Mouse (Mus musculus) liver, postnatal 0 days (tissue): ENCODE data around the gene Als2cl. TPM values are rescaled to one million over a fixed set of nuclear protein-coding genes. Genes with fewer than 3 reads are reported as not detected.
A peak's percentile ranks its signal among the peaks of the same experiment; 100 is the strongest.

ENCODE experiments used
- ATAC-seq: fragments of 200-750 bp; cut with Nextera tagmentation; 2 replicates; pipeline ENCODE4 v1.8.0; 2017; ENCODE audit warnings: mild to moderate bottlenecking, moderate library complexity
- DNase-seq: peaks from one replicate; pipeline ENCODE4 v3.0.0-alpha.2; 2016
- H3K27ac ChIP-seq: fragments of 300-500 bp; sonication (generic); 2 replicates; pipeline ENCODE4 v1.5.1; 2014; ENCODE audit warnings: antibody characterized with exemption, moderate library complexity, mild to moderate bottlenecking, low read depth
- H3K27me3 ChIP-seq: fragments of 300-500 bp; sonication (generic); 2 replicates; pipeline ENCODE4 v1.6.1; 2014; ENCODE audit warnings: low read length, control low read depth, mixed read lengths; ENCODE audit not compliant: insufficient read depth
- H3K36me3 ChIP-seq: fragments of 300-500 bp; sonication (generic); replicated peaks from 2 replicates; pipeline ENCODE4 v1.6.1; 2014; ENCODE audit warnings: mild to moderate bottlenecking, control low read depth, low read length, moderate library complexity, mixed read lengths; ENCODE audit not compliant: insufficient read depth
- H3K4me1 ChIP-seq: fragments of 300-500 bp; sonication (generic); 2 replicates; pipeline ENCODE4 v1.6.1; 2014; ENCODE audit warnings: antibody characterized with exemption, mild to moderate bottlenecking, control low read depth; ENCODE audit not compliant: insufficient read depth
- H3K4me2 ChIP-seq: fragments of 300-500 bp; sonication (generic); 2 replicates; pipeline ENCODE4 v1.6.1; 2014; ENCODE audit warnings: low read depth, mild to moderate bottlenecking, low read length, moderate library complexity, mixed read lengths
- H3K4me3 ChIP-seq: fragments of 300-500 bp; sonication (generic); 2 replicates; pipeline ENCODE4 v1.5.1; 2014; ENCODE audit warnings: low read depth, low read length
- H3K9ac ChIP-seq: fragments of 300-500 bp; sonication (generic); replicated peaks from 2 replicates; pipeline ENCODE4 v1.6.1; 2014; ENCODE audit warnings: mild to moderate bottlenecking, moderate library complexity
- H3K9me3 ChIP-seq: fragments of 300-500 bp; sonication (generic); 2 replicates; pipeline ENCODE4 v1.6.1; 2016; ENCODE audit warnings: mild to moderate bottlenecking, control low read depth, low read length, mixed read lengths
- CTCF ChIP-seq: sonication (generic); IDR thresholded peaks from 2 replicates; pipeline ENCODE4 v1.5.1; 2016; ENCODE audit warnings: antibody characterized with exemption, low read depth
- EP300 ChIP-seq: IDR thresholded peaks from 2 replicates; pipeline ENCODE4 v1.6.1; 2016; ENCODE audit warnings: antibody characterized with exemption, low read depth, mild to moderate bottlenecking
- WGBS: fragments of 180-500 bp; shearing (Covaris S2); extraction: QIAGEN DNeasy Blood & Tissue Kit; methylation state at CpG from one replicate; pipeline ENCODE4 v1.1.7; 2014; ENCODE audit not compliant: insufficient replicate concordance; 5-methylcytosine and 5-hydroxymethylcytosine counted together
- polyA plus RNA-seq: library from polyadenylated mRNA; unstranded; fragments of >200 nt; fragmentation: Nextera tagmentation; extraction: Ambion mirVana; gene quantifications from 2 replicates; pipeline ENCODE4 v1.2.1, GENCODE M21; 2015

The Als2cl gene
- polyA plus RNA-seq, 1 experiment from 2014 or later, result 2.2 TPM

GRCm38 (mm10) chr9:110858523-110858922 lies 21.1 kb upstream of the Als2cl start:
- Histone ChIP-seq H3K4me3 (no peak overlapping the region), H3K9me3 (no peaks in the 10 kb centered on the region), H3K27me3 (peaks cover 5% of the 10 kb centered on the region; the same call in 1 of the 2 replicates), H3K9ac (no peak overlapping the region), H3K36me3 (no peaks in the 10 kb centered on the region), H3K27ac (no peak overlapping the region), H3K4me2 (peak overlapping the region; percentile 71; the same call in 1 of the 2 replicates), H3K4me1 (peaks cover 3% of the 10 kb centered on the region)
- TF ChIP-seq CTCF (no peak), EP300 (no peak)
- 45% methylated on average over 5 of the region's 5 CpGs for WGBS
- DNase-seq (no peak), ATAC-seq (no peak)

- 63% methylated on average over 5 of the region's 5 CpGs for WGBS
- no peak overlapping the region for H3K9ac ChIP-seq
Measured at GRCm38 (mm10) chr9:110858967-110859596, 20.6 kb upstream of the Als2cl start.

GRCm38 (mm10) chr9:110871030-110871429 lies 8.6 kb upstream of the Als2cl start:
- ATAC-seq (no peak), DNase-seq (peak; percentile 70)
- Histone ChIP-seq H3K9me3 (no peaks in the 10 kb centered on the region), H3K36me3 (no peaks in the 10 kb centered on the region), H3K4me1 (peaks cover 13% of the 10 kb centered on the region; the same call in 1 of the 2 replicates), H3K27me3 (0 out of 2 replicates have a peak, but pooled peaks cover 4% of the 10 kb centered on the region), H3K9ac (no peak overlapping the region), H3K27ac (no peak overlapping the region), H3K4me2 (no peak overlapping the region), H3K4me3 (no peak overlapping the region)
- no peak for TF ChIP-seq EP300
- peak; percentile 92 for TF ChIP-seq CTCF
- 17% methylated on average over 7 of the region's 7 CpGs for WGBS

More at GRCm38 (mm10) chr9:110858967-110859596, 20.6 kb upstream of the Als2cl start:
- no peaks in the 10 kb centered on the region for H3K36me3 ChIP-seq
- H3K4me3 ChIP-seq, result no peak overlapping the region
- peaks cover 3% of the 10 kb centered on the region for H3K4me1 ChIP-seq
- H3K27ac ChIP-seq, result no peak overlapping the region
- peaks cover 5% of the 10 kb centered on the region; the same call in 1 of the 2 replicates for H3K27me3 ChIP-seq
- DNase-seq, result no peak
- 0 out of 2 replicates have a peak overlapping the region, but pooled peaks have one; percentile 9 for H3K4me2 ChIP-seq
- peak; percentile 85 for ATAC-seq
- TF ChIP-seq CTCF, result no peak
- TF ChIP-seq EP300, result peak; percentile 93
- H3K9me3 ChIP-seq, result no peaks in the 10 kb centered on the region

GRCm38 (mm10) chr9:110873681-110874659 lies 5.7 kb upstream of the Als2cl start:
- 21% methylated on average over 40 of the region's 40 CpGs for WGBS
- no peaks in the 10 kb centered on the region for H3K36me3 ChIP-seq
- peaks cover 17% of the 10 kb centered on the region; the same call in 1 of the 2 replicates for H3K4me1 ChIP-seq
- 0 out of 2 replicates have a peak, but pooled peaks cover 4% of the 10 kb centered on the region for H3K27me3 ChIP-seq
- 0 out of 2 replicates have a peak overlapping the region, but pooled peaks have one; percentile 0 for H3K27ac ChIP-seq
- TF ChIP-seq CTCF, result no peak
- no peak for TF ChIP-seq EP300
- ATAC-seq, result no peak
- H3K9me3 ChIP-seq, result no peaks in the 10 kb centered on the region
- no peak overlapping the region for H3K4me3 ChIP-seq
- H3K9ac ChIP-seq, result no peak overlapping the region
- peak overlapping the region; percentile 26; the same call in 1 of the 2 replicates for H3K4me2 ChIP-seq
- DNase-seq, result peak; percentile 51

GRCm38 (mm10) chr9:110874660-110875191 lies 4.9 kb upstream of the Als2cl start:
- Histone ChIP-seq H3K27ac (peak overlapping the region; percentile 37; the same call in 1 of the 2 replicates), H3K9me3 (no peaks in the 10 kb centered on the region), H3K4me2 (no peak overlapping the region), H3K27me3 (peaks cover 7% of the 10 kb centered on the region; the same call in 1 of the 2 replicates), H3K36me3 (no peaks in the 10 kb centered on the region), H3K4me3 (no peak overlapping the region), H3K9ac (no peak overlapping the region), H3K4me1 (peaks cover 17% of the 10 kb centered on the region; the same call in 1 of the 2 replicates)
- 37% methylated on average over 3 of the region's 3 CpGs for WGBS
- TF ChIP-seq CTCF (no peak), EP300 (no peak)
- ATAC-seq, result no peak
- no peak for DNase-seq
